ENCODE assay signal across 13 mouse cellular contexts in genomic region chr5:124454082-124454419, GRCm38 (mm10). TPM values are rescaled to one million over a fixed set of nuclear protein-coding genes. Genes with fewer than 3 reads are reported as not detected.
A peak's percentile ranks its signal among the peaks of the same experiment; 100 is the strongest.
DNase-seq lines count a peak whose midpoint lies in the region; ATAC-seq and TF ChIP-seq lines count a peak whose summit lies in the region.
"Had no signal": no experiment of that assay in that cellular context is flagged by ENCODE, and none has a peak within 500 bp of the region (broad histone marks: within the 10 kb centered on the region; RNA-seq: fewer than 3 reads in every experiment).

No protein-coding gene starts in this region.

- H3K9ac ChIP-seq in kidney, postnatal 0 days (ENCODE audit: low read depth, low read length): no peak overlapping the region
- no peak overlapping the region for H3K9ac ChIP-seq in ES-E14 (ENCODE audit: insufficient read depth, low read depth, low read length, poor library complexity, severe bottlenecking)
- H3K9ac ChIP-seq: embryonic facial prominence, embryonic 12.5 days had no signal

- no peak overlapping the region for H3K4me2 ChIP-seq in kidney, postnatal 0 days (ENCODE audit: low read length)
- H3K4me2 ChIP-seq: embryonic facial prominence, embryonic 12.5 days; liver, embryonic 11.5 days had no signal

- peak overlapping the region; percentile 17 for H3K4me3 ChIP-seq in gastrocnemius, adult 2 months
- H3K4me3 ChIP-seq in kidney, postnatal 0 days (replicated peaks; ENCODE audit: low read depth, low read length): no peak overlapping the region
- peak overlapping the region; percentile 7; the same call in 1 of the 2 replicates for H3K4me3 ChIP-seq in E14TG2a.4 (replicated peaks; ENCODE audit: low read length)
- no peak overlapping the region for H3K4me3 ChIP-seq in ES-E14 (ENCODE audit: insufficient read depth in 1 of 2, low read depth in 1 of 2, low read length in 2 of 2, poor library complexity in 1 of 2, severe bottlenecking in 1 of 2)
- H3K4me3 ChIP-seq: embryonic facial prominence, embryonic 12.5 days had no signal

- WGBS in kidney, postnatal 0 days: 70% methylated on average over 1 of the region's 1 CpGs

- H3K36me3 ChIP-seq in kidney, postnatal 0 days (ENCODE audit: insufficient read depth, low read length): peaks cover 69% of the 10 kb centered on the region
- peaks cover 99% of the 10 kb centered on the region for H3K36me3 ChIP-seq in E14TG2a.4 (ENCODE audit: insufficient read depth, low read length)
- H3K36me3 ChIP-seq in ES-E14 (ENCODE audit: control insufficient read depth, insufficient read depth, low read length, poor library complexity, severe bottlenecking): peaks cover 70% of the 10 kb centered on the region

- no peak for DNase-seq in gastrocnemius, adult 2 months
- no peak for DNase-seq in gastrocnemius, adult 8-10 months (ENCODE audit: low spot score in 2 of 2)
- DNase-seq in kidney, postnatal 0 days (ENCODE audit: low spot score): no peak
- no peak for DNase-seq in kidney, adult 9 months
- no peak for DNase-seq in ES-E14 (ENCODE audit: low read depth, low spot score)
- DNase-seq in thymus, postnatal 14 days: no peak
- DNase-seq: gastrocnemius, postnatal 25 days; thymus, adult 2 months had no signal

- TF ChIP-seq CTCF in gastrocnemius, adult 2 months (IDR thresholded peaks at IDR 0.05): no peak
- TF ChIP-seq CTCF in kidney, postnatal 0 days (IDR thresholded peaks at IDR 0.05; ENCODE audit: low read depth): no peak
- TF ChIP-seq CTCF in E14TG2a.4 (conservative IDR thresholded peaks at IDR 0.05; ENCODE audit: low read length): no peak

- intact Hi-C loops in gastrocnemius, adult 2 months (cut with DNase I): no loop called here

- ATAC-seq in kidney, postnatal 0 days (replicated peaks; ENCODE audit: low FRiP score, low read depth): no peak
- ATAC-seq: CD4-positive, CD25-positive, alpha-beta regulatory T cell, adult 4 months; lung, postnatal 0 days had no signal

- no peaks in the 10 kb centered on the region for H3K9me3 ChIP-seq in kidney, postnatal 0 days (replicated peaks; ENCODE audit: low read length)
- H3K9me3 ChIP-seq in E14TG2a.4 (ENCODE audit: low read length) (no peaks in the 10 kb centered on the region), ES-E14 (ENCODE audit: control insufficient read depth, insufficient read depth, low read depth, low read length) (no peaks in the 10 kb centered on the region)
- H3K9me3 ChIP-seq: embryonic facial prominence, embryonic 12.5 days had no signal

- H3K27ac ChIP-seq in gastrocnemius, adult 2 months: peak overlapping the region; percentile 71
- peak overlapping the region; percentile 63; the same call in 1 of the 2 replicates for H3K27ac ChIP-seq in kidney, postnatal 0 days
- H3K27ac ChIP-seq in ES-E14 (ENCODE audit: insufficient read depth, low read depth, low read length, poor library complexity, severe bottlenecking): peak overlapping the region; percentile 48

- H3K27me3 ChIP-seq in kidney, postnatal 0 days (ENCODE audit: insufficient read depth, low read length): no peaks in the 10 kb centered on the region
- no peaks in the 10 kb centered on the region for H3K27me3 ChIP-seq in E14TG2a.4 (ENCODE audit: insufficient read depth, low read length)
- H3K27me3 ChIP-seq: embryonic facial prominence, embryonic 12.5 days had no signal

- in situ Hi-C loops in ES-E14 (cut with MboI; ENCODE audit: low sequenced_read_pairs in 2 of 2, unreplicated experiment in 2 of 2): no loop called here

- no peaks in the 10 kb centered on the region; the same call in 1 of the 2 replicates for H3K4me1 ChIP-seq in kidney, postnatal 0 days (replicated peaks; ENCODE audit: insufficient read depth, low read length)
- H3K4me1 ChIP-seq in E14TG2a.4 (replicated peaks; ENCODE audit: low read depth, low read length) (peaks cover 58% of the 10 kb centered on the region), ES-E14 (ENCODE audit: control insufficient read depth in 2 of 2, insufficient read depth in 2 of 2, low read length in 2 of 2, poor library complexity in 1 of 2) (peaks cover 2 to 14% of the 10 kb centered on the region in 2 experiments; a peak in 2 of 4 replicates)

TF ChIP-seq in ES-E14, 5 proteins besides CTCF, POLR2A, EP300 and RAD21:
- TF ChIP-seq CHD2 (IDR thresholded peaks at IDR 0.05; ENCODE audit: low read depth, low read length) (no peak), HCFC1 (IDR thresholded peaks at IDR 0.05; ENCODE audit: borderline replicate concordance, insufficient read depth, low read length) (no peak), MAFK (IDR thresholded peaks at IDR 0.05; ENCODE audit: insufficient read depth, low read depth, low read length) (no peak), ZC3H11A (IDR thresholded peaks at IDR 0.05; ENCODE audit: borderline replicate concordance, low read depth, low read length) (no peak), ZNF384 (IDR thresholded peaks at IDR 0.05; ENCODE audit: low read depth, low read length) (no peak)

RNA-seq across cellular contexts. Expression of gene Kmt5a, which starts 14.3 kb away (rescaled TPM):
- 100 to 1,000 TPM; 178 to 229 TPM for total RNA-seq in gastrocnemius, adult 2 months (2021)
- 100 to 1,000 TPM; 217 to 342 (median 227) TPM for total RNA-seq in gastrocnemius, adult 8-10 months (2022)
- 32.8 and 47.5 TPM in 2 replicates for polyA plus RNA-seq in kidney, postnatal 0 days (2015; fragmentation: Nextera tagmentation; extraction: Ambion mirVana)
- total RNA-seq in ES-E14 (2012; rRNA removed): 62.6 and 69.8 TPM in 2 replicates

RNA-seq across cellular contexts. Expression of gene Rilpl2, which starts 24.1 kb away (rescaled TPM):
- 1 to 10 TPM; 4.6 to 4.7 TPM for total RNA-seq in gastrocnemius, adult 2 months (2021)
- 1 to 10 TPM; 3.2 to 5.1 (median 4.2) TPM for total RNA-seq in gastrocnemius, adult 8-10 months (2022)
- polyA plus RNA-seq in kidney, postnatal 0 days (2015; fragmentation: Nextera tagmentation; extraction: Ambion mirVana): 41.9 and 44.7 TPM in 2 replicates
- 7.3 and 8.9 TPM in 2 replicates for total RNA-seq in ES-E14 (2012; rRNA removed)

RNA-seq across cellular contexts. Expression of gene Sbno1, which starts 28.2 kb away (rescaled TPM):
- 10 to 100 TPM; 43.2 to 49.2 TPM for total RNA-seq in gastrocnemius, adult 2 months (2021)
- total RNA-seq in gastrocnemius, adult 8-10 months (2022): 10 to 100 TPM; 41.8 to 53.6 (median 48.2) TPM
- 56.2 and 70.6 TPM in 2 replicates for polyA plus RNA-seq in kidney, postnatal 0 days (2015; fragmentation: Nextera tagmentation; extraction: Ambion mirVana)
- total RNA-seq in ES-E14 (2012; rRNA removed): 86.4 and 95.2 TPM in 2 replicates

RNA-seq across cellular contexts. Expression of gene Snrnp35, which starts 28.9 kb away (rescaled TPM):
- 10 to 100 TPM; 27.7 to 33.1 TPM for total RNA-seq in gastrocnemius, adult 2 months (2021)
- total RNA-seq in gastrocnemius, adult 8-10 months (2022): 10 to 100 TPM; 19.8 to 27.9 (median 25.2) TPM
- 17.1 and 21.3 TPM in 2 replicates for polyA plus RNA-seq in kidney, postnatal 0 days (2015; fragmentation: Nextera tagmentation; extraction: Ambion mirVana)
- total RNA-seq in ES-E14 (2012; rRNA removed): 7.5 and 10.6 TPM in 2 replicates

Comparison
In these comparisons a context has a peak if more than half of its experiments do, and no peak if none do; other contexts are left out.
1. H3K4me3 ChIP-seq: peak in gastrocnemius, adult 2 months (single experiment) and E14TG2a.4 (single experiment); none in kidney, postnatal 0 days (single experiment) and ES-E14 (0 of 2).
2. Peak in every context shown above with its lines, with median percentiles within 50 percentile points of each other: H3K27ac ChIP-seq.